Mouse (Mus musculus) thymus, adult 2 months (tissue): ENCODE data around the gene Gm20388.

ENCODE experiments used
- CTCF ChIP-seq: fragments of 200-500 bp; IDR thresholded peaks from 2 replicates; pipeline ENCODE4 v1.5.1; 2012; ENCODE audit warnings: mild to moderate bottlenecking, control low read depth, low read length, moderate library complexity, borderline replicate concordance; ENCODE audit not compliant: control insufficient read depth, poor library complexity, insufficient read depth; ENCODE audit errors: extremely low read depth
- POLR2A ChIP-seq: fragments of 200-500 bp; IDR thresholded peaks from 2 replicates; pipeline ENCODE4 v1.6.1; 2012; ENCODE audit warnings: mild to moderate bottlenecking, low read length, control low read depth, moderate library complexity; ENCODE audit not compliant: control insufficient read depth, poor library complexity, insufficient read depth; ENCODE audit errors: extremely low read depth

DNA sequence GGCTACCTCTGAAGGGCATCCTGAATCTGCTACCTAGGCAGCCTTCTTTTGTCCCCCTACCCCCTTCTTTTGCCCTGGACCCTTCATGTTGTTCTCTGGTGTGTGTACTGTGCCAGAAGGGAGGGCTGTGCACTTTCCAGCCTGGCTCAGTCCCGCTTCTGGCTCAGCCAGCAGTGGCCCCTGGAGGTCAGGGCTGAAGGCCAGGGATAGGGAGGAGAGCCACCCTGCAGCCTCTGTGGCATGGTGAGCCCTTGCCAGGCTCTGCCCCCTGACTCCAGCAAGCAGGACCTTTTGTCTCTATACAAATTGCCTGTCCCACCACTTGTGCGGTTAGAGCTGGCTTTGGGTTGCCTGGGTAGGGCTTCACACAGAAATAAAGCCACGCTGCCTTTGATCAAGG, 403.0 kb downstream of the Gm20388 start:
- no peak for TF ChIP-seq CTCF
- TF ChIP-seq POLR2A, result no peak
